Mouse (Mus musculus) G1E-ER4 (cell line): Measurements from ENCODE around the gene Hacl1. TPM values are rescaled to one million over a fixed set of nuclear protein-coding genes. Genes with fewer than 3 reads are reported as not detected.

Source experiments
- GATA1 ChIP-seq: IDR thresholded peaks from one replicate; pipeline ENCODE4 v1.8.0; 2012; ENCODE audit warnings: low read length, inconsistent platforms
- polyA plus RNA-seq: library from polyadenylated mRNA; stranded (reverse); fragments of >175 nt; gene quantifications from 2 replicates; pipeline ENCODE4 v1.2.3, GENCODE M21; 2012

The Hacl1 gene
- polyA plus RNA-seq: 0.76 and 1.2 TPM in 2 replicates

GRCm38 (mm10) chr14:31640890-31641505 is at the start of gene Hacl1, which contains the start of gene Btd:
Gene Hacl1 (minus strand): TSS chr14:31641286.
Gene Btd (plus strand): TSS chr14:31641028.
- TF ChIP-seq GATA1: no peak

GRCm38 (mm10) chr14:31686231-31686630 is 45.1 kb upstream of the Hacl1 start:
- no peak for TF ChIP-seq GATA1

DNA sequence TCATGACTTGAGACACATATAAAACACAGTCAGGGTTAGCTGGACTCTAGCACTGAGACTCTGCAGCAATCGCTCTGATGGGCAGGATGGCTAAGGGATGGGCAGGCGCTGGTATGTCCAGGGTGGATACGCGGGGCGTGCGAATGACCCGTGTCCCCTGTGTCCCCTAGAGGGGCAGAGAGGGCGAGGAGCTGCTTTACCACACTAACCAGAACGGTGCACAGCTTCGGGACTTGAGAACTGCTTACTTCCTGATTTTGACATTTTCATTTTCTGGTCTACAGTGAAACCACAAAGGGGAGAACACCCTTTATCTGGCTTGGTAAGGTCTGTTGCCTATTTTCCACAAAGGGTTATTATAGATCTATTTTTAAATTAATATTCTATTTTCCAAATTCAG is 44.6 kb upstream of the Hacl1 start:
- no peak for TF ChIP-seq GATA1

DNA sequence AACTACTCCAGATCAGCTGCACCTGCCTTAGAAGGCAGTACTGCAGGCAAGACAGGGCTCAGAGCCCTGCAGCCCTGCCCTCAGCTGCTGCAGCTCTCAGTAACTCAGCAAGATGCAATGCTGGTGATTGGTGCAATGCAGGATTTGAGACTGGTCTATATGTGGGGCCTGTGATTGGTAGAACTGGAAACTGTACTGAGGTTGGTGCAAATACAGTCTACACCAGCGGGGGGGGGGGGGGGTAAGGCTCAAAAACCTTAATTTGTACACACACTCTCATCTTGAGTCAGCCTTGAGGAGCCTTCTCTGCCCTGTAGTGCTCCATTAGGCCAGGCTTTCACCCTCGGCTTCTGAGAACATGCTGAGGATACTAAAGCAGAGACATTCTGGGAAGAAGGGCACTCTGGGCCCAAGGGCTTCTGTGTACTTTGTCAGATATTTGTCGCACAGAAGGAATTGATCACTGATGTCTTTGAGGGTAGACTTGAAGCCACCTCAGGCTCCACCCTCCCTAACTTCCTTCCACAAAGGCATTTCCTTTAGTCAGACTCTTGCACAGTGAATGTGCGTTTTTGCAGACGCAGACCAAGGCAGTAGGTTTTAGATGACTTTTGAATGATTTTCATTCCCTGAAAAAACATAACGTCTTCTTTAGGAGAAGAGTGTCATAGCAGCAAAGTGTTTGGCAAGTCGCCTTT is 43.4 kb upstream of the Hacl1 start:
- no peak for TF ChIP-seq GATA1

DNA sequence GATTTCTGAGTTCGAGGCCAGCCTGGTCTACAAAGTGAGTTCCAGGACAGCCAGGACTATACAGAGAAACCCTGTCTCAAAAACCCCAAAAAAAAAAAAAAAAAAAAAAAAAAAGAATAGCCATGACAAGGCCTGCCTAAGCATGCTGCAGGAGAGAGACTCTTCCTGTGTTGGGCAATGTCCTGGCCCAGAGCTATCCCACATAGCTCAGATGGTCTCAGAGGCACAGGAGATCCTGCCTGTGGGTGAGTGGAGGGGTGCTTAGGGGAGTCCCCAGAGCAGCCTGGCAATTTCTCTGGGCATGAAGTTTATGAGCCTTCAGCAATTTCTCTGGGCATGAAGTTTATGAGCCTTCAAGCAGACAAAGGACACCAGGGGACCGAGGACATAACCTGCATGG is 42.5 kb upstream of the Hacl1 start:
- TF ChIP-seq GATA1: no peak

DNA sequence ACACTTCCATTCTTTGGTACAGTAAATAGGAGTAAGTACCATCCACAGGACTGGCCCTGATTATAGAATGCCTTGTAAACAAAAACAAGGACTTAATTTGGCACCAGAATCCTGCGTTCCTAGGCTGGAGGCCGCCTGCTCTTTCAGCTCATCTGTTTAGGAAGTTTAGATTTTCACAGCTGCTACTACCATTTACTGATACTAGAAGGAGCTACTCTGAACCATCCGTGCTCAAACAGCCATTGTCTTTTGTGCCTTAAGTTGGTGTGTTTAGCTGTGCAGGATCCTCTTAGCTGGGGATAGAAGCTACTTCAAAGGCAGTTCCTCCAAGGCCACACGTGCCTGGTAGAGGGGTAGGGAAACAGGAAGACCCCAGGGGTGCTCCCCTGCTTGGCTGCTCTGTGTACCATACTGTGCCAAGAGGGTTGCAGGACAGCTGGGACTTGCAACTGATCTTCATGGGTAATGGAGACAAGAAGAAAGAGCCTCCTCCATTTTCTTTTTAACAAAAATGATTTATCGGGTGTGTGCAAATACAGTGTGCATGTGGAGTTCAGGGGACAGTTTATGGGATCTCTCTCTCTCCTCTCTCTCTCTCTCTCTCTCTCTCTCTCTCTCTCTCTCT is 41.0 kb upstream of the Hacl1 start:
- no peak for TF ChIP-seq GATA1

DNA sequence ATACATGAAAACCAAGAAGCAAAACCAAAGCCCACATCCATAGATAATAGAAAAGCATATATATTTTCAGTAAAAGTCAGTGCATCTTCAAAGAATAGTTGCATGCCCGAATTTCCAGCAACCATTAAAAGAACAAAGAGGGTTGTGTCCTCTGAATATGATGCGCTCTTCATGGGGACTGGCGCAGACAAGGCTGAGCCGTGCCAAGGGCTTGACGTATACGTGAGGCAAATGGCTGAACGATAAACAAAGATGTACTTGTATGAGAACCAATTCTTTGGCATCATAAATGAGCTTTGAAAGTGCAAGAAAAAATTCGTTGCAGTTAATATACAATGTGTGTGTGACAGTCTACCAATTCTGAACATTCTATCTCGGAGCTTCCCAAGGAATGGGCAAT is 40.2 kb upstream of the Hacl1 start:
- no peak for TF ChIP-seq GATA1

GRCm38 (mm10) chr14:31680656-31681055 is 39.6 kb upstream of the Hacl1 start:
- TF ChIP-seq GATA1: no peak

DNA sequence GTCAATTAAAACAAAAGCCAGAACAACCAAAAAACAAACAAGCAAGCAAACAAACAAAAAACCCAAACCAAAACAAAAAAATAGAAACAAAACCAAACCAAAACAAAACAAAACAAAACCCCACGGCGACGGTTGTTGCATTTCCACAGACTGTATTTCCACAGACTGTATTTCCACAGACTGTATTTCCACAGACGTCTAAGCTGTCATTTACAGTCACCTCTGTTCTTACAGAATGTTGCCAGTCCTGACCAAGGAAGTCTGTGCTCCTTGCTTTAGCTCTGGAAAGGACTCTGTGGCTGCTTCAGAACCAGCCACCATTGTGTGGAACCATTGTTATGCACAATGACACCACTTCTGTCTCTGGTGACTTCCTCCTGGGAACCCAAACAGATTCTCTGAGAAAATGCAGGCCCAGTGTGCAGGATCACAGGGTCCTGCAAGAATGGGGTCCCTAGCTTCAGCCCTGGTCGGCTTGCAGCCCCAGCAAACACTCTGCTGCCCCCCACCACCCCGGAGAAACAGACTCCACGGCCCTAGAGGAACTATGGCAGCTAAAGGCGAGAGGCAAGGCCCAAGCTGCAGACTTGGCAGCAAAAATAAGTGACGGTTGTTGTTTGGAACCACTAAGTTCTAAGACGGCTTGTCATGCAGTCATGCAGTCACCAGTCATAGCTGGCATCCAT is 30.7 kb upstream of the Hacl1 start:
- no peak for TF ChIP-seq GATA1

DNA sequence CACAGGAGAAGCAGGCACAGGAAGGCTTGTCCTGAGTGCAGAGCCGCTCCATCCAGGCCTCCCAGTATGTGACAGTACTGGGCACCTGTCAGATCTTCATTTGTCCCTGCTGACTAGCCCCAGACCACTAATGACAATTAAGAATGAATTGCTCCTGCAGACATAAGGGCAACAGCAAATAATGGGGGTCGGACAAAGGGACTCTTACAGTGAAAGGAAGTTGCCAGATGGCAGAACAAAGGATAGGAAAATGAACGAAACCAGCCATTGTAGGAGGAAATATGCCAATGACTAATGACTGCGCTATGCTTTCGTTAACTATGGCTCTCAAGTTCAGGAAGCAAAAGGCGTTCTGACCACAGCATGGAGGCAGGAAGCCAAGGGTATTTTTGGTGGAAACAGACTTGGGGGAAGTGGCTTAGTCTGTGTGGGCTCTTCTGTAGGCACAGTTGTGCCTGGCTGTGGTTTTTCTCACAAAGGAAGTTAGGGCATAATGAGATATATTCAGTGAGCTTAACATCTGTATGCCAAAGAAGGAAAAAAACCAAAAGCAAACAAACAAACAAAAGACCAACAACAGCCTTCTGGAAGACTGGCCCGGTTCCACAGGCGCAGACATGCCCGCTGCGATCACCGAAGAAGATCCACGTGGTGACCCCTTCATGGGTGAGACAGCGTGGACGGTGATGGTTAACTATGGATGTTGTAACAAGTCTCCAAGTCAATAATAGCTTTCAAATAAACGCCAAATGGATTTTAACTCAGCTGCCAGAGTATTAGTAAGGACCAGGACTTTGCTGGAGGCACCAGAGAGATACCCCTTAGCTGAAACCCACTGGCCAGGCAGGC is 28.8 kb upstream of the Hacl1 start:
- no peak for TF ChIP-seq GATA1

- TF ChIP-seq GATA1: no peak
Measured at GRCm38 (mm10) chr14:31669161-31669611, 28.1 kb upstream of the Hacl1 start.

GRCm38 (mm10) chr14:31668326-31668725 is 27.2 kb upstream of the Hacl1 start:
- no peak for TF ChIP-seq GATA1

DNA sequence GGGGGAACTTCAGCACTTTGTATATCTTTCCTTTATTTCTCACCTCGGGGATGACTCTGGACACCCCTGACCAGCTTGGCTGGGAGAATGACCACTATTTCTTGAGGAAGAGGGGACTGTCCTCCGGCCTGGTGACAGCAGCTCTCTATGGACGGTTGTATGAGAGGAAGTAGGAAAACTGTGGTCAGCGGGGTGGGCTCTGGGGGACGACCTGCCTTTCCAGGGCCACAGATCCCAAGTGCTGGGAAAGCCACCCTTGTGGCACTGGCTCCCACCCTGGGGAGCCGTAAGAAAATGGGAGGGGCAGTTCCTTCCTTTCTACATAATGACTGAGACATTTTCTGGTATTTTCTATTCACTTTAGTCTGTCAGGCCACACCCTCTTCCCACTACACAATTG is 26.7 kb upstream of the Hacl1 start:
- no peak for TF ChIP-seq GATA1

- no peak for TF ChIP-seq GATA1
Measured at GRCm38 (mm10) chr14:31666931-31667705, 26.0 kb upstream of the Hacl1 start.
